Mouse (Mus musculus): Measurements from ENCODE around the gene Bcl7c.

DNA sequence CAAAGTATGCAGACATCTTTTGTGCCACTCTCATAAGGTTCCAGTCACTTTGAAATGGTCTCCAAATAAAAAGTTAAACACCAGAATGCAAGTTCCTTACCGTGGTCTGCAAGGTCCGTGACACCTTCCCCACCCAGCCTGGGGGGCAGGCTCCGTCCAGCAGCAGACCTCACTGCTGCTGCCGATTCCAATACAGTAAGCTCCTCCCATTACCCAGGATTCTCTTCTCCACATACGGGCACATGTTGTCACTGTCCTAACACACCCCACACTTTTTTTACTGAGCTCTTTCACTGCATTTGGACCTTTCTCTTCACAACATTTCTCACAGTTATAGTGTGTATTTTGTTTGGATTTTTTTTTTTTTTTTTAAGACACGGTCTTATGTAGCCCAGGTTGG, 46.9 kb downstream of the Bcl7c start:
- TF ChIP-seq CEBPB (IDR thresholded peaks at IDR 0.05; ENCODE audit: insufficient read depth, poor library complexity, severe bottlenecking) (no peak), E2F4 (IDR thresholded peaks at IDR 0.05; ENCODE audit: insufficient read depth) (no peak), POLR2A (IDR thresholded peaks at IDR 0.05; ENCODE audit: insufficient read length, low read depth) (no peak), MAX (IDR thresholded peaks at IDR 0.05; ENCODE audit: low read depth) (no peak), USF1 (IDR thresholded peaks at IDR 0.05; ENCODE audit: low read depth) (no peak), TCF3 (IDR thresholded peaks at IDR 0.05; ENCODE audit: insufficient read length, low read depth) (no peak), POLR2AphosphoS2 (IDR thresholded peaks at IDR 0.05; ENCODE audit: insufficient read length, low read depth) (no peak), TCF12 (IDR thresholded peaks at IDR 0.05; ENCODE audit: insufficient read depth, poor library complexity, severe bottlenecking) (no peak), MYOG (IDR thresholded peaks at IDR 0.05; ENCODE audit: control insufficient read depth in 1 of 3, insufficient read depth in 1 of 3, insufficient read length in 2 of 3, low read depth in 2 of 3) (no peak), MYOD1 (IDR thresholded peaks at IDR 0.05; ENCODE audit: control insufficient read depth in 1 of 3, insufficient read length in 2 of 3, low read depth in 2 of 3) (no peak), SRF (IDR thresholded peaks at IDR 0.05; ENCODE audit: control insufficient read depth, insufficient read length, low read depth) (no peak), REST (IDR thresholded peaks at IDR 0.05; ENCODE audit: insufficient read depth, insufficient read length) (no peak)

All from myocyte (in vitro differentiated cells).